Mouse (Mus musculus) T-helper 17 cell (primary cell): ENCODE measurements around the gene Slc9a9.

Experiments used
- in situ Hi-C, 2 experiments: fragments of 300-600 bp; cut with MboI, MseI; formaldehyde crosslinking; loops; 1 replicate in 1 of 2; 2 replicates in 1 of 2; pipeline ENCODE4 v1.15.1; 2025; ENCODE audit warnings: high pct_unique_total_duplicates in 2 of 2

Slc9a9 gene

DNA sequence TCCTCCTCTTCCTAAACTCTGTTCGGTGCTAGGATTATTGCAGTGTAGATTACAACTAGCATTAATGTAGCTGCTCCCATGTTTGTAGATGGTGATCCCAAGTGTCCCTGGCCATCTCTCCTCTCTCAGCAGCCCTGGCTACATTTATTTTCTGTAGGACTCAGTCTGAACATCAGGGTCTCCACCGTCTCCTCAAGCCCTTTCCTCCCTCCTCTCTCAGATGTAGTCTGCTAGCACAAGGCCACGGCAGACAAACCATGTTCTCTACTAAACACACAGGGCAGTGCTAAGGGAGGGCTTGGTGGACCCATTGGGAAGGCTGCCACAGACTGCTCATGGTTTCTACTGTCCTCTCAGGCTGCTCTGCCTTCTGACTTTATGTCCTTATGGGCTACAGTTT, 397.3 kb downstream of the Slc9a9 start:
- in situ Hi-C loops, result no loop called here

DNA sequence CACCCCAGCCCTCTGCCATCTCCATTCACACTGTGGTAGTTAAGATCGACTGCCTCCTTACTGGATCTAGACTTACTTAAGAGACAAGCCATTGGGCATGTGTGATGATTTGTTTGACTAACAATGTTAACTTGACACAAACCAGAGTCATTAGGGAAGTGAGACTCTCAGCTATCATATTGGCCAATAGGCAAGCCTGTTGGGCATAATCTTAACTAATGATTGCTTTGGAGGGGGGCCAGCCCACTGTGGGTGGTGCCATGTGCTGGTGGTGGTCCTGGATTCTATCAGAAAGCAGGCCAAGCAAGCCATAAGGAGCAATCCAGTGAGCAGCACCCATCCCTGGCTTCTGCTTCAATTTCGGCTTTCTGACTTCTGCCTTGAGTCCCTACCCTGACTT, 398.8 kb downstream of the Slc9a9 start:
- in situ Hi-C loops, result no loop called here

DNA sequence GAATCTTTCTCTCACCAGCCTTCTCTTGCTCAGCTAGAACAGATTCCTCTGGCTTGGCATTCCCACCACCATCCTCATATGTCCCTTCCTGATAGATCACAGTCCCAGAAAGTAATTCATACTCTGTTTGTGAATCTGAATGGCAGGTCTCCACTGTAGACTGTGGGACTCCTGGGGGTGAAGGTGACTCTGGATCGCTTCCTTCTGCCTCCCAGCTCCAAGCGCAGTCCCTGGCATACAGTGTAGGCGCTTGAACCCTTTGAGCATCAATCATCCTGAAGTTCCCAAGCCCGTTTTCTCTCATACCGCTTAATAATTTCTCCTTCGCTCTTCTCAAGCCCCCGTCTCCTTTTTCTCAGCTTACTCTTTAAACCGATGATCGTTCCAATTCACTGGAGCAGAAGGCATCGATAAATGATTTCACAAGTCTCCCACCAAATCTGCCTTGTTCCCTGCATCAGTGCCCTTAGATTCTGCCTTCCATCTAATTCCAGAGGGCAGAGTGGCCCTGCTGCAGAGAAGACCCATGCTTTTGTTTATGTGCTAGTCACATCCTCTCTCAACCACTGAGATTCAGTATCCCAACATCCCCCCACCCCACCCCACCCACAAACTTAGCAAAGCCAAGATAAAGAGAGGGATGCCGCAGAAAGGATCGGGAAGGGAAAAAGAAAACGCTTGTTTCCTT, 401.3 kb downstream of the Slc9a9 start:
- in situ Hi-C loops, result loop anchor here (5.0 to 10.0 kb wide), 2 partner anchors 336 to 536 kb away; partner anchors contain the start of genes 1190002N15Rik (in 1 of the 2) and Chst2 (in 1 of the 2)

DNA sequence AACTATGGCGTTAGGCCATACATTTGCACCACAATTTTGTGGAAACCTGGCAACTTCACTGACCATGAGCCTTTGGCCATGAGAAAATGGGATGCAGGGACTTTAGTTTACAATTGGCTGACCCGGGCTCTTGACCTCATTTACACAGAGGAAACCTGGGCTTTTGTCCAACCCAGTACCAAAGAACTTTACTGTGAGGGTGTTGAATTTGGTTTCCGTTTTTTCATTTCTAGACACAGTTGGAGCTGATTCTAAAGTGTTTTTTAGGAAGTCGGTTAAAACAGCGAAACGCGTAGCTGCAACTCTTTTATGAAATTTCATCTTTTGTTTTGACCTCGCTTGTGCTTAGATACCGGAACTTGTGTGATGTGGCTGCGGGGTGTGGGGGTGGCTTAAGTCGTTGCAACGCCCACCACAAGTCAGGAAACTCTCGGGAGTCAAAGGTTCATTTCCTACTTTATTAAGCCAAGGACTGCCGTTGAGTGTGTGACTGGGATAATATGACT, 402.8 kb downstream of the Slc9a9 start:
- in situ Hi-C loops, result loop anchor here (5.0 to 10.0 kb wide), 2 partner anchors 335 to 538 kb away; partner anchors contain the start of genes 1190002N15Rik (in 1 of the 2) and Chst2 (in 1 of the 2)

DNA sequence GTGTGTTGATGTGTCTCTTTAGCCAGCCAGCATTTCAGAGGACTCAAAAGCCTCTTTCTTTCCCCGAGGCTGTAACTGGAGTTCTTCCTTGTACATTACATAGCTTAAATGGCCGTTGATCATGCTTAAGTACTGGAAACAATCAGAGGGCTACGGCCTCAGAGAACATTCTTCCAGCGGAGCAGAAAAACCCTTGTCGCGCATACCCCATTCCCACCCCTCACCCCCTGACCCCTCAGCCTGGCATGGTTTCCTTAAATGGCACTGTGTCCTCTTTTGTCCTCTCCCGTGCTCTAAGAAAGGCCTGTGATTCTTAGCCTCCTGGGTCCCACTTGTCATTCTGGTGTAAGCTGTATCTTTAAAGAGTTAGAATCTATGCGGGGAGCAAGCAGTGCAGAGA, 404.0 kb downstream of the Slc9a9 start:
- in situ Hi-C loops, result loop anchor here (5.0 to 10.0 kb wide), 2 partner anchors 334 to 539 kb away; partner anchors contain the start of genes 1190002N15Rik (in 1 of the 2) and Chst2 (in 1 of the 2)

DNA sequence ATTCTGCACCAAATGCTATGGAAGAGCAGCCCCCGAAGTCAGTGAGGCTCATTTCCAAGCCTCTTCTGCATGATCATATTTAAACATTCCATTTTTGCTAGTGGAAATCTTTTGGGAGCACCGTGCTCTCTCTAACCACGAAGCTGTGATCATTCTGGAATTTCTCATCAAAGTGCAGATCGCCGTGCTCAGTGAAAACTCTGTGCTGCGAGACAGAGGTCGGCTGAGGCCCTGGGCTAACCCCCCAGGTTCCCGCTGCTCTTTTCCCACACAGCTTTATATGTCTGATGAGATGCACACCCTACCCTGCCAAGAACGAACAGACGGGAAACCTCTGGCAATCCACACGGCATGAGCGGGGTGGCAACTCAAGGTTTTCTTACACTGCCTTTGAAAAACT, 406.1 kb downstream of the Slc9a9 start:
- in situ Hi-C loops, result loop anchor here in 1 of 2 experiments (10.0 kb wide), 1 partner anchor 541 kb away; the partner anchor contains the start of gene 1190002N15Rik

DNA sequence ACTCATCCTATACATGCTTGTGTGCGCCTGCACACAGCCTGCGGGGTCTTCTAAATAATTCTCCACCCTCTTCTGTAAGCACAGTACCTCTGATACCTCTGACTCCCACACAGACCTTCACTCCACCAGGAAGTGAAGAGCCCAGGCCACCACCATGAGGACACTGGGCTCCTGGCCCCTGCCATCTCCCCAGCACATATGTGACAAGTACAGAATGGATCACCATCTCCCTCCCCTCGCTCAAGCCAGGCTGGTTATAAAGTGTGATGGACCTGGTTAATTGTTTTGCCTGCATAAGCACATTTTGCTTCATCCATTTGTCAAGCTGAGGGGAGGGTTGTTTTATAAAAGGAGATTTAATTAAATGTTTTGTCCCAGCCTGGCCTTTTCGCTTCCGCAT, 408.2 kb downstream of the Slc9a9 start:
- in situ Hi-C loops, result loop anchor here in 1 of 2 experiments (10.0 kb wide), 1 partner anchor 543 kb away; the partner anchor contains the start of gene 1190002N15Rik

DNA sequence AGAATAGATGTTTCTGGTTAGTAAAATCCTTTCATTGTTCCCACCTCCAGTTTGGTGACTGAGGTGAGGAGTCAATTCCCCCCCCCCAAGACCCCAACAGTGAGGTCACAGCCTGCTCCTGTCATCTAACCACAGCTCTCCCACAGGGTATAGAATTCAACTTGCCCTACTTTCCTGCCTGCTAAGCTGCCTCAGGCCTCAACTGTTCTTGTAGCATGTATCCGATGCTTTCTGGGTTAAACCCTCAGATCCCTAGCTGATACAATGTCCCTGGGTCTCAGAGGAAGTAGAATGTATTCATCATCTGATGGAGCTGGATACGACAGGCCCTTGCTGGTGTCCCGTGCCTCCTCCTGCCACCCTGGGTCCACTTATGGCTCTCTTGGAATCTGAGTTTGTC, 408.9 kb downstream of the Slc9a9 start:
- in situ Hi-C loops, result loop anchor here in 1 of 2 experiments (10.0 kb wide), 1 partner anchor 544 kb away; the partner anchor contains the start of gene 1190002N15Rik

DNA sequence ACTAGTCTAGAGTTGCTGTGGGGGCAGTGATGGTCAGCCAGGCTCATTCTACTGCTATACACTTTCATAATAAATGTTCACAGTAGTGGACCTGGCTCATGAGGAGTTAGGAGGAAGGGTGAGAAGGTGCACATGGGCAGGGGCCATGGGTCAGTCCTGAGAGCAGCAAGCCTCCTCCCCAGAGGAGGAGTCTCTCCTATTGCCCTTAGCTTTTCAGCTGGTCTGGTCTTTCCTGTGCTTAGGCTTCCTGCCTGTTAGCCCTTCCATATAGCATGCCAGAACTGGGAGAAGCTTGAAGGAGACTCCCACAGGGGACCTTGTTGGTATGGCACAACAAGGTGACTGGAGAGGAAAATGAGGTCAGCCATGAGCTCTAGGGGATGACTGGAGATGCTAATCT, 410.2 kb downstream of the Slc9a9 start:
- in situ Hi-C loops, result loop anchor here in 1 of 2 experiments (10.0 kb wide), 2 partner anchors 335 to 545 kb away; partner anchors contain the start of gene 1190002N15Rik

DNA sequence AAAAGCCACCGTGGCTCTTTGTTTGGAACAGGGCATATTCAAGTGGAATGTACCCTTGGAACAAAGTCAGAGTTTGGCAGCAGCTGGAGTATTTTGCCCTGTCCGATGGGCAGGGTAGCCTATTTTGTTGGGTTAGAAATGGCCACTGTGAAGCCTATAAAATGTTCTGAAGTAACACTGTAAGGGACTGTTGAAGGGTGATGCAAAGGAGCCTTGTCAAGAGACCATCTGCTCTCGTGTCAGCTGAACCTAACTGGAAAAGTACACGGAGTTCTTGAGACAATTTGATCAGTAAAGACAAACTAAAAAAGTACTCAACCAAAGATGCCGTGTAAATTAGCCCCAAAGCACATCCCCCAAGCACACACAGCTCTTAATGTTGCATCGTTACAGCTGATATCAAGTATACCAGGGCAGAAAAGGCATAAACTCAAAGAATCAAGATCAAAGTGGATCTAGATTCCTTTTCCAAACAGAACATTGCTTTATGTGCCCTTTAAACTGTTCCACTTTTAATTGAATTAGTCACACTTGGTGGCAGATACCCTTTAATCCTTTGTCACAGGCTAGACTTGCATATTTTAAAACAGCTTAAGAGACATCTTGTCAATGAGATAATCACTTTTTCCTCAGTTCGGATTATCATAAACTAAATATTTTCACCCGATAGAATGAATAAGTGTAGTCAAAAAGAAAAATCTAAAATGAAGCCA, 416.6 kb downstream of the Slc9a9 start:
- in situ Hi-C loops, result loop anchor here in 1 of 2 experiments (10.0 kb wide), 1 partner anchor 341 kb away; no protein-coding TSS in a partner anchor

DNA sequence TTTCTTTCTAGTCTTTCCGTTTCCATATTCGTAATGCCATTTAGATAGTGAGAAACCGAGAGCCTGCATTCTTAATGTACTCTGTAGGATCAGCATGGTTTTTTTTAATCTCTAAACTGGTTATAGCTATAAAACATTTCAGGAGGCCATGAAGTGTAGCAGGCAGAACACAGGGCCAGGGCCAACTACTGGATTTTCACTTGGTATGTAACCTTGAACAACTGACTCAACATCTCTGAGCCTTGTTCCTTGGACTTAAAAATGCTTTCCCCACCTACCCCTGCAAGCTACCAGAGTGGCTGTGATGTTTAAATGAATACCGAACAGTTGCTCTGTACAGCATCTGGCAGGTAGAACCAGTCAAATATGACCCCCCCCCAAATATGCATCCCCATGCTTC, 418.5 kb downstream of the Slc9a9 start:
- in situ Hi-C loops, result loop anchor here in 1 of 2 experiments (10.0 kb wide), 1 partner anchor 343 kb away; no protein-coding TSS in a partner anchor

DNA sequence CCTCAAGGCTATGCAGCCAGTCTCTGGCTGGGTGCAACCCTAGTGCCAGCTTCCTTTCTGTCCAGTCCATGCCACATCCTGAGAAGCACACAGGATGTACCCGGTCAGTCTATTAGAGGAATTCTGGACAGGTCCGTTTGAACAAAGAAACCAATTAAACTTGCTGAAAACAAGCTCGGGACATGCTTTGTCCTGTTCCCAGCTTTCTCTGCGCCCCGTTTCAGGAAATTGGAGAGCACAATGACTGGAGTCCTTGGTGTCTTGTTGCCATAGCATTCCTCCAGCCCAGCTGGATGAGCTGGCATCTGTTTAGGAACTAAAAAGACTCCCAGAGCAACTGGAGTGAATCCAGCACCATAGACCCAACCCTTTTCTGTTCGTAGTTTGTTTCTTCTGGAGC, 419.3 kb downstream of the Slc9a9 start:
- in situ Hi-C loops, result loop anchor here in 1 of 2 experiments (10.0 kb wide), 1 partner anchor 344 kb away; no protein-coding TSS in a partner anchor

DNA sequence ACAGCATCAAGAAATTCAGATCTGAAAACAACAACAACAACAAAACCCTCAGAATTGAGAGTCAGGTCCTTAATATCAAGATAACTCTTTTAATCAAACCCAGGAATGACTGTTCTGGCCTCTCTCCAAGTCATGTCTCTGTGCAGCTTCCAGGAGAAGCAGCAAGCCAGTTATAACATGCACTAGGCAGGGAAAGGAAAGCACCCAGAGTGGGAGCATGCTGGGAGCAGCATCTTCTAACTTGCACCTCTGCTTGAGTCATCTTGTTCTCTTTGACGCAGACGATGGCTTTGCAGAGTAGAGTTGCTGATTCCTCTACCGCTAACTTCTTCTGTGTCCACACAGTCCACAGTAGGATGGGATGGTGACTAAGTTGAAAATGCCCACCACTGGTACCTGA, 426.8 kb downstream of the Slc9a9 start:
- in situ Hi-C loops, result no loop called here

DNA sequence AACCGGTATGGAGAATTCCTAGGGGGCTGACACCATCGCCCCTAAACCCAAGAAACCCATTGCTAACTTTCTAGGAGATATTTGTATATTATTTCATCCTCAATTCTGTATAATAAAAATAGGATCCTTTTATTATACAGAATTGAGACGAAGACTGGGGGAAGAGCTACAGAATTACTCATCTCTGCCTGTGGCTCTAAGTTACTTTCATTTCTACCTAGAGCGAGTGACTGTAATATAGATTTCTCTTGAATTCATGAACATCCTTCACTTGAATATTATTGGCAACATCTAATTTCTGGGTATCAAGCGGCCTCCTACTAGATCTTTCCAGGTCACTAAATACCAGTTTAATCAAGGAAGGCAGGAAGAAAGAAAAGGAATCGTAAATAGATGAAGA, 436.1 kb downstream of the Slc9a9 start:
- in situ Hi-C loops, result no loop called here

DNA sequence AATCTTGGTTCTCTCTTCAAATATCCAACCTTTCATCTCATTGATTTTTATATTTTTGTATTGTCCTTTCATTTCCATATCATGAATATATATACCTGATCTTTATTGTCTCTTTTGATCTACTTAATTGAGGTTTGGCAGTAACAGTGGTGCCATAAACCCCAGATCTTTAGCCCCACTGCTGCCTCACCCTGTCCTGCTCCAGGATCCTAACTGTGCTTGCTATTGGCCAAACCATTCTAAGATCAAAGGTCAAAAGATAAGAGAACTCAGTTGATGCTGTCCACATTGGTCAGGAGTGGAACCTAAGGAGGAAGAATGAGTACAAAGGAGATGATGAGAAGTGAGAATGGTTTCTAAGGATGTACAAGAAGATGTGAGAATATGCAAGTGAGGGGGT, 440.1 kb downstream of the Slc9a9 start:
- in situ Hi-C loops, result no loop called here

DNA sequence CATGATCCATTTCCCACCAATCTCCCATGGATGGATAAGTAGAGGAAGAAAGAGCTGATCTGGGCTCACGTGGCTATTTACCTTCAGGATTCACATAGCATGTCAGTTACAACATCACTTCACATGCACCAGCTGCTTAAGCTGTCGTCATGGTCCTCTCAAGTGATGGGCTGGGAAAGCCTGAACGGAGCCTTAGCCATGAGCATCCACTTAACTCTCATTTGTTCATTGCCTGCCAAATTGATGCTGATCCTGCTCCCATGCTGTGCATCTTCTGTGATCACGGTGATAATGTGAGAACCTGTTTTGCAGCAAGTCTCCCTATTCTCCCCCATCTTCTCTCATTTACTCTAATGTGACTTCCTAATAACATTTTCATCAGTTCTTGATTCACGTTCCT, 441.1 kb downstream of the Slc9a9 start:
- in situ Hi-C loops, result no loop called here

DNA sequence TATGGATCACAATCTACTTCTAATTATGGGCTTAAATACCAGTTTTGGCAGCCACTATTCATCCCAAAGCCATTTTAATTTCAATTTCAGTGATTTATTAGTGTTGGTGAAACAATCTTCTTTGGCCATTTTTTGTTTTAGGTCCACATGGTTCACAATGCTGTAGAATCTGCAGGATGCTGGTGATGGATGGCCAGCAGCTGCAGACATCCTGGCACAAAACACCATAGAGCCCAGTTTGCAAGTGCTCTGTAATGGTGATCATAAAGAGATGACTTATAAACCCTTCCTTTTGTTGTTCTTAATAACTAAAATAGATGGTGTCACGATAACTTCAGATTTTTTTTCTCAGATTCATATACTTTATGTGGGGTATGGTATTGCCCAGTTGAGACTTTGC, 442.0 kb downstream of the Slc9a9 start:
- in situ Hi-C loops, result no loop called here

DNA sequence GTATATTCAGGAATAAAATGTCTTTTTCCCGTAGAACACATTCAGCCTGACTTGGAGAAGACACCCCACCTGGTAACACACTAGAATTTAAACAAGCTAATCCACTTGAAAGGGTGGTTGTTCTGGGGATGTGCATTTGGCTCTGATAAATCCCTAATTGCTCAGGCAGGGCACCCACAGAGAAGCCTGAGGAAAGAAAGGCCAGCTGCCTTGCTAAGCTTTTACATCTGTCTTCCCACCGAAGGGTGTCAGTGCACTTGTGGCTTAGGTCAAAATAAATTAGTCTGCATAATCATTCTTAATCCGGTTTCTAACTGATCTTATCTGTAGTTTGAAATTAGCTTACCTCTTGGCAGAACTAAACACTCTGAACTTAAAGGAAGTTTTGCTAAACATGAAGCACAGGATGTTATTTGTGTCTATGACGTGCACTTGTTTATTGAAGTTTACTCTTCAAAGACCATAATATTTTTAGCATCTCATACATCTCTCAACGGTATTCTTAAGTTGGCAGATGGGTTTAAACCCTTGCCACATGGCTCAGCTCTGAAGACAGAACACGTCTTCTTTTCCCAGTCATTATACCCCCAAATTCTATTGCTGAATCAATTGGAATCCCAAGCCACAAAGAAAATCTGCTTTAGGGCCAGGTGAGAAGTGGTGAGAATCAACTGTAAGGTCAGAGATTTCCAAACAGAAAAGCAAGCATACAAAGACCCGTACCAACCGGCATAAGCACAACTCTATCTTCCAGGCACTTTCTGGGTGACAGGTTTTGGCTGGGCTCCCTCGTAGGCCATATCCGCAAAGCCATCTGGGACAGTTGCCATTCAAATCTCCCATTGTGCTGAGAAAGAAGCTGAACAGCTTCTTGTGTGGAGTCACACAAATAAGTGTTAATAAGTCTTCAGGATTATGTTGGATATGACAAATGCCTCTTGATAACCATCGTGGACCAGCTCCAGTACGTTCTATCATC, 443.7 kb downstream of the Slc9a9 start:
- in situ Hi-C loops, result no loop called here

DNA sequence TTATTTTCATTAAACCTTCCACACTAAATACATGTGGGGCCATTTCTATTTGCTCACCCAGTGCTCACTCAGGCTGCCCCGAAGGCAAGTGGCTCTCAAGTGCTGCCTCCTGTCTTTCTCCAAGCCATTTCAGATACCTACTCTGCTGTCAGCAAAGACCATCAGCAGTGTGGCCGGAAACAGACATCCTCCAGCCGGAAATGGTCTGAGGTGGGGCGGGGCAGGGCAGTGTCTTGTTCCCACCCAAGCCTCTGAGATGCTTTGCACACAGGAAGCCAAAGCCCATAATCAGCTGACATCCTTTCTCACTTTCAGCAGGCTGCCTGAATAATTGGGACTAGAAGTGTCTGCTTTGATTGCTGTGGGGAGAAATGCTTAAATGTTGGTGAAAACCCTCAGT, 450.4 kb downstream of the Slc9a9 start:
- in situ Hi-C loops, result no loop called here

DNA sequence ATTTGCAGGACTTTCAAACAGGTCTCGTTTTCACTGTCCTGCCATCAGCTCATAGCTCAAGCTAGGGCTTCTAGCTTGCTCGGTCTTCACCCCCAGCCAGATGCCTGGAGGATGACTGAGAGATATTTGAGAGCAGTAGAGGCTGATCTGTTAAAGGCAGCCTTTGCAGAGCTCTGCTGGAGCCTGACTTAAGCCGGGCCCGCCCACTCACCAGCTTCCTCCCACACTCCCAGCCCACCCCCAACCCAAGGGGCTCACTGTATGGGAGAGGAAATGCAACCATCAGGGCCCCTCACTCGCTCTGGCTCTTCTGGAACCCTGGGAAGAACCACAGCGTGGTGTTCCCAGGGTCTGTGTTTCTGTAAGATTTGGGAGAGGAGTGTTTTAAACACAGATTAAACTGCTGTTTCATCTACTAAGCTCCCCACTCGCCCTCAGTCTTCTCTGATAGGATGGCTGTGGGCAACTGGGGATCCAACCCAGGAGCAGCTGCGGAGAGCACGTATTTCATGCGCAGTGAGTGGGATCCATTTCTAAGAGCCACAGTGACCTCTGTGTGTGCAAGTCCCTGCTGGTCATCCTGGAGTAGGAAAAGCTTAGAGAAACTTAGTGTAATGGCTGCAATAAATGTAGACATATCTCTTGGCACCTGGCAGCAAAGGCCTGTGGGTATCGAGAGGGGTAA, 451.6 kb downstream of the Slc9a9 start:
- in situ Hi-C loops, result no loop called here
